Mouse (Mus musculus): ENCODE measurements around the gene Ppp1cb.
"Not testable (repeated sequence)": the region's sequence is repeated elsewhere in the genome, so short reads cannot be mapped to it uniquely, and the experiment has no call there.

The Ppp1cb gene

GRCm38 (mm10) chr5:32458408-32459143 is at the start of gene Ppp1cb:
Gene Ppp1cb, plus strand, starts transcription at chr5:32458843.
- peak; percentile 96 to 97 for DNase-seq (ENCODE audit: low spot score in 2 of 2)

GRCm38 (mm10) chr5:32409747-32410146 is 48.9 kb upstream of the Ppp1cb start:
- no peak for DNase-seq (ENCODE audit: low spot score in 2 of 2)

GRCm38 (mm10) chr5:32410954-32411688 is 47.5 kb upstream of the Ppp1cb start:
- DNase-seq (ENCODE audit: low spot score in 2 of 2): no peak

DNA sequence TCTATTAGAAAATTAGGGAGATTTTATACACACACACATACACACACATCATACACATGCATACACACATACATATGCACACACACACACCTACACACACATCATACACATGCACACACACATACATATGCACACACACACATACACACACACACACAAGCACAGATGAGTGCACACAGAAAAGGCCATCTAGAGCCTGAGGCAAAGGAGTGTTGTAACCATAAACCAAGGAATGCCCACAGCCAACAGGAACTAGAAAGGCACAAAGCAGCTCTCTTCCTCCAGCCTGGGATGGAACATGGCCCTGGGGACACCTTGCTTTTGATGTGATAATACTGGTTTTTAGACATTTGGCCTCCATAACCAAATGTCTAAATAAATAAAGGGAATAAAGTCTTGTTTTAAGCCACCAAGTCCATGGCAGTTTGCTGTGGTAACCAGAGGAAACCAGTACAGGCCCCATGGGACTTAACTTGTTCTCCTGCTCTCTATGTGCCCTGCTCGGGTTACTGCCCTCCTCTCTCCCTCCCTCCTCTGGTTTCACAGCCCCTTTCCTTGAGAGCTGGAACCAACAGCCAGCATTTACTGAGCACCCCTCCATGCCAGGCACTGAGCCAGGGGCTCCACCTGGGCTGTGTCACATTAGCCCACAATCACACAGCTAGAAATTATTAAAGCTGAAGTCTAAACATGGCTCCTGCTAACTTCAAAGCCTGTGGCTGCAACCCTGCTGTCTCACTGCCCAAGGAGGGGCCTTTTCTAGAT is 46.3 kb upstream of the Ppp1cb start:
- DNase-seq (ENCODE audit: low spot score in 2 of 2): no peak

- no peak for DNase-seq (ENCODE audit: low spot score in 2 of 2)
Measured at GRCm38 (mm10) chr5:32413083-32413482, 45.6 kb upstream of the Ppp1cb start.

- no peak for DNase-seq (ENCODE audit: low spot score in 2 of 2)
Measured at GRCm38 (mm10) chr5:32413569-32413968, 45.1 kb upstream of the Ppp1cb start.

GRCm38 (mm10) chr5:32414461-32414985 is 44.1 kb upstream of the Ppp1cb start:
- DNase-seq (ENCODE audit: low spot score in 2 of 2): no peak

DNA sequence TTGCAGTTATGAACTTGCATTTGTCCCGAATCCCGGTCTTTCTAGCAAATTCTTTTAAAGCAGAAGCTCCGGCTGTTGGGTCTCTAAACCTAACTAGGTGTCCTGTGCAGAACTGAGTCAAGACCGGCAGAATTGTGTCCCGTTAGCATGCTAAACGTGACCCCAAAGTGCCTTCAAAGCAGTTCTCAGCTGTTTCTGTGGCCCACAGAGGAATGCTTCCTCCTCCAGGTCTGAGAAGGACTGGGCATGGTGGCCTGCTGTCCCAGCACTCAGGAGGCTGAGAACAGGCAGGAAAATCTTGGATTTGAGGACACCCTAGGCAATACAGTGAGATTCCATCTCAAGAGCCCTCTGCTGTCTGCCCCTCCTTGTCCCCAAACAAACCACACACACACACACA is 43.1 kb upstream of the Ppp1cb start:
- no peak for DNase-seq (ENCODE audit: low spot score in 2 of 2)

DNA sequence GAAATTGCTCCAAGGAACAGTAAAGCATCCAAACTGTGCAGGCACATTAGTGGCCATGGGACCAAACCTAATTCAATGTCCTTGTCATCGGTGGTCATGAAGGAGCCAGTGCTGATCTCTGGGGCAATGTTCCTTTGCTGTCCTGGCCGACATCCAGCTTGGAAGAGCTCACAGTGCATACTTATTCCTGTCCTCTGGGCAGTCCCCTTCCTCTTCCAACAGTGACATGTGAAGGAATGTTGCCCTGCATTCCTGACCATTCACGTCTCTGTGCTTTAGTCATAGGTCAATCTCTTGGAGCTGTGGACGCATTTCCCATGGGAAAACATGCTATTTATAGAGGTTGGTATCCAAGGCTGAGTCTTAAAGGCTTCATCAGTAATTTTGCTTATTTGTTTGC is 41.8 kb upstream of the Ppp1cb start:
- DNase-seq (ENCODE audit: low spot score in 2 of 2): no peak

DNA sequence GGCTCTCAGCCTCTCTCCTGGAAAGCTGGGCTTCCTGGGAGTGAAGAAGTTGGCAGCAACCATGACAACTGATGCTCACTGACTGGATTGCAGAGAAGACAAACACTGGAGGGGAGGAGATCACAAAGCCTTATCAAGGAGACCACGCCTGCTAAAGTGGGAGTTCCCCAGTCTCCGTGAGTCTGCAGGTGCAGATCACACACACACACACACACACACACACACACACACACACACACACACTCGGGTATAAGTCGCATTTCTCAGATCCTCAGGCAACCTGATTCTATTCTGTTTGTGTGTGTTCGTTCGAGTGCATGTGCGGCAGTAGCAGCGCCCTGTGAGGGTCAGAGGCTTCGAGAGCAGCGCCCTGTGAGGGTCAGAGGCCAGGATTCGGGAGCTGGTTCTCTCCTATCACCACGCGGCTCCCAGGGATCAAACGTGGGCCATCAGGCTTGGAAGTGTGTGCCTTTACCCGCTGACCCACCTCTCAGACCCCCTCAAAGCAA is 36.5 kb upstream of the Ppp1cb start:
- DNase-seq (ENCODE audit: low spot score in 2 of 2): no peak

- no peak for DNase-seq (ENCODE audit: low spot score in 2 of 2)
Measured at GRCm38 (mm10) chr5:32423339-32424046, 35.1 kb upstream of the Ppp1cb start.

DNA sequence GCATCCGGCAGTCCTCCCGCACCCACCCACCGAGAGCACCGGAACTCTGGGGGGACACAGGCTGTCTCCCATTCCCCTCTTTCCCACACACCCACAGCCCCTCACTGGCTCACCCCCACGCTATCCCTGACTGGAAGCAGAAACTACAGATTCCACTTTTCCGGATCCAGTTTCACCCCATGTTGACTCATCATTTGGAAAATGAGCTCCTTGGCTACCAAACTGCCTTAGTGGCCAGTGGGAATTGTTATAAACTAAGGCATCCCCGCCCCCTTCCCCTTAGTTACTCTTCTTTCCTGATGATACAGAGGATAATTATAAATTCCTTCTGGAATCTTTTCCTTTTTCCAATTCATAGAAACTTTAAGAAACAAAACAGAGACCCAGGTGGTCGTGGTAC is 34.2 kb upstream of the Ppp1cb start:
- DNase-seq (ENCODE audit: low spot score in 2 of 2): no peak

DNA sequence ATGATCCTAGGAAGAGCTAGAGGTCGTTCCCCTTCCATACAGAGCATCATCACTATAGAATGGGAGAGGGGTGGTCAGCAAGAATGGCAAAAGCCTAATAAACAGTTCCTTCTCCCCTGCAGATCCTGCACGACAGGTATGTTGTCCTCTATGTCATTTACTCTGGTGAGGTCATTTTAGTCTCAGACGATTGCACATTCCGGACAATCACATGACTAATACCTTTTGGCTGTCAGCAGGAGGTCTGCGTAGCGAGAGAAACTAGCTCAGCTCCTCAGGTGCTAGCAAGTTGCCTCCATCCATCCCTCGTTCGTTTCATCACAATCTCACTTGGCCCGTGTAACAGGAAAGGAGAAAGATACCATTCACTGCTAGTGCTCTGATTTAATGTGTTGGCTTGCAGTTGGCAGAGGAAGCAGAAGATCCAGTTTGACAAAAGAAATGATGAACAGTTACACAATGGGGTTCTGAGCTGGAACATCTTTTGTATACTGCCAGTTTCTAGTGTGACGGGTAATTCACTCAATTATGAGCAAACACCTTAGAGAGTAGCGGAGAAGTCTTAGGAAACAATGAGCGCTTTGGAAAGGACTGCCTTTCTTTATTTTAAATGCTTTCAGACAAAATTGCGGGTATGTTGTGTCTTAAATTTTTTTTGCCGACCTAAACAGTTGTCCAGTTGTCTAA is 33.0 kb upstream of the Ppp1cb start:
- no peak for DNase-seq (ENCODE audit: low spot score in 2 of 2)

GRCm38 (mm10) chr5:32430399-32430798 is 28.2 kb upstream of the Ppp1cb start:
- no peak for DNase-seq (ENCODE audit: low spot score in 2 of 2)

DNA sequence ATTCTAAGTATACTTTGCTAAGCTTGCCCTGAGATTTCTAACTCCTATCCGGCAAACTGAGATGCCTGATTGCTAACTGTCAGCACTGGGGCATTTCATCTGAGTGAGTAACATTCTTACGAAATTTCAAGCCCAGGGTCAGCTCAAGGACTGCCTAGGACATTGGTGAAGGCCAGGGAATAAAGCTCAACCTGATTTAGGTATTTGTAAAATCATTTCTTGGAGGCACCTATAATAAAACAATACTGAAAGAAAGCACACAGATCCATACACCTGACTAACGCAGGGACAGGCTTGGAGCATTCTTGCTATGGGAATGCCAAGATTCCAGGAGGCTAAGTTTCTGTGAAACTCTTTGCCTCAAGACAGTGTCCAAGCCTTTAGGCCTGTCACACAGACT is 24.3 kb upstream of the Ppp1cb start:
- not testable (repeated sequence) for DNase-seq (ENCODE audit: low spot score in 2 of 2)

DNA sequence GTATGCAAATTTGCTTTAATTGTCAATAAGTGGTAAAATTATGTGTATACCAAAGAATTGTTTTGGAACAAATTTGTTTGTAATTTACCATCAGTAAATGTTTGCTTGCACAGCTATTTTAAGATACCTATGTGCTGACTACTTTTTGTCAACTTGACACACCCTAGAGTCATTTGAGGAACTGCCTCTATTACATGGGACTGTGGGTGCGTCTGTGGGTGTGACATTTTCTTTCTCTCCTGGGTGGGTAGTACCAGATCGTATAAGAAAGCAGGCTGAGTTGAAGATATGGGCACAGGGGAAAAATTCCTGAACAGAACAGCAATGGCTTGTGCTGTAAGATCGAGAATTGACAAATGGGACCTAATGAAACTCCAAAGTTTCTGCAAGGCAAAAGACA is 23.0 kb upstream of the Ppp1cb start:
- no peak for DNase-seq (ENCODE audit: low spot score in 2 of 2)

DNA sequence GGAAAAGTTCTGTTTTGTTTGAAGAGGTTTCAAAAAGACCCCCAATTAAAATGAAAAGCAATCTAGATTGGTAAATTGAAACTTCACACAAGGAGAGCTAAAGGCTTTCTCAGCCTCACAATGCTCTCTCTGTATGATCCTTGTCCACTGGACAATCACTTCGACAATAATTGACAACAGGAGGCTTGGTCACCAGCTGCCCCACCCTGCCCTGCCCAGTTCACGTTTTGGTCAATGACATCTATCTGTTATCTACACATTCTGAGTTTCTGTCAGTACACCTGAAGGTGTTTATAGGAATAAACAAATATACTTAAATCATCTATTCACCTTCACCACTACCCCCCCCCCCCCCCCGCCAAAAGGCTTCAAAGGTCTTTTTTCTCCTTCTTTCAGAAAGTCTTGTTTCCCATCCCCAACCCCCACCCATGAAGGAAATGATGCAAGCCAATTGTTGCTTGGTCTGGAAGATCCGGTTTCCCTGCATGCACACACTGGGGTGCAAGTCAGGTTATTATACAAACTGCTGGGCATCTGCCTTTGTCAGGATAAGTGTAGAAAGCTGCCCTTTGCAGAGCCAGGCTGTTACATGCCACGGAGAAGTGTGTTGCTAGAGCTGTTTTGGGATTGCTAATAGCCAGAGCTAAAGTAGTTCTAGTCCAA is 20.6 kb upstream of the Ppp1cb start:
- DNase-seq (ENCODE audit: low spot score in 2 of 2): no peak

GRCm38 (mm10) chr5:32438564-32438922 is 20.1 kb upstream of the Ppp1cb start:
- DNase-seq (ENCODE audit: low spot score in 2 of 2): no peak

- no peak for DNase-seq (ENCODE audit: low spot score in 2 of 2)
Measured at GRCm38 (mm10) chr5:32441336-32441735, 17.3 kb upstream of the Ppp1cb start.

- DNase-seq (ENCODE audit: low spot score in 2 of 2): no peak
Measured at GRCm38 (mm10) chr5:32441992-32442575, 16.6 kb upstream of the Ppp1cb start.

Measured in frontal cortex, postnatal 10 days (tissue).